Mouse (Mus musculus) thymus, postnatal 4 days (tissue): ENCODE results near the gene 1700129C05Rik.

Source experiments
- DNase-seq: peaks from one replicate; pipeline ENCODE4 v3.0.0; 2021

The 1700129C05Rik gene

DNA sequence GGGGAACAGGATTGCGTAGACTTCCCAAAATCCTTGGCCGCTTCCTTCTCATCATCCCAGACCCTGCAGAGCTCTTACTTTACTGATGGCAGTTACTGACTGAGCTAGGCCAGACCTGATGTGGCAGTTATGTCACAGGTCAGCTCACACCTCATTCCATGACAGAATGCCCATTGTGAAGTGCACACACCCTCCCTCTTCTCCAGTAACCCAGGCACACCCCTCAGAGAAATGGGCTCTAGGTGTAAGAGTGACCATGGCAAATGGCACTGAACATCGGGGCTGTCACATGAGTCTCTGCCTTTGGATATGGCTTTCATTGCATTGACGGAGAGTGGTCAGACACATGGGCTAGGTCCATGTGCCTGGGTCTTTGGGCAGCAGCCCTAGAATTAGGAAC is at the start of gene 1700129C05Rik:
TSS of gene 1700129C05Rik (minus strand) at position 101 of the 400 bp plus-strand sequence.
- DNase-seq: no peak

DNA sequence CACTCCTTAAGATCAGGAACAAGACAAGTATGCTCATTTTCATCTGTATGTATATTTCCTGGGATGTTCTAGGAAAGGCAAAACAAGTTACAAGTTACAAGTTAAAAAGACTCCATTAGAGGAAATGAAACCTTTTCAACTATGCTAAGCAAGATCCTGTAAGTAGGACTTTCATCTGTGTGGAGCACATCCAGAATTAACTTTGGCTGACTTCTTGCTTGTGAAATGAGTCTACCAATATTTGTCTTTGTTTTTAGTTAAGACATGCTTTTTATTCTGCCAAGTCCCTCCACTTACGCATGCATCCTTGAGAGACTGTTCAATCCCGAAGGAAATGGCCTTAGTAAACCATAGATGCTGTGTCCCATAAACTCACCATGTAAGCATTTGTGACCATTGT is 43.4 kb upstream of the 1700129C05Rik start:
- DNase-seq: no peak

GRCm38 (mm10) chr14:59185514-59185913 is 42.8 kb upstream of the 1700129C05Rik start:
- DNase-seq: no peak

DNA sequence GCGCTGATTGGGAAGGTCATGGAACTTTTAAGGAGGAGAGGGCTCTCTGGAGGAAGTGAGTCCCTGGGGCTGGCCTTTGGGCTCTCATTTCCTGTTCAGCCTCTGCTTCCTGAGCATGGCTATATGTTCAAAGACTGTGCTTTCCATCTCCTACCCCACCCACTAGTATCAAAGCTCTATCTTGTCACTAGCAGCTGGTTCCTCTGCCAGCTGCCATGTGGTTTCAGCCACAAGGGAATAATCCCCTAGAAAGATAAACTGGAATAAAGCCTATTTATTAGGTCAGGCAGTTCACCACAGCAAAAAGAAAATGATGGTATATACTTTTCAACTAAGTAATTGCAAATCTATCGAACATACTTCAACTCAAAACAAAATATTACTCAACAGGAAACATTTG is 40.0 kb upstream of the 1700129C05Rik start:
- DNase-seq: no peak

- DNase-seq: no peak
Observed at GRCm38 (mm10) chr14:59178649-59179048, 36.0 kb upstream of the 1700129C05Rik start, which contains the start of gene Gm5142. TSS of gene Gm5142 (minus strand) at chr14:59178749.

GRCm38 (mm10) chr14:59157016-59157698 is 14.5 kb upstream of the 1700129C05Rik start:
- DNase-seq: no peak

DNA sequence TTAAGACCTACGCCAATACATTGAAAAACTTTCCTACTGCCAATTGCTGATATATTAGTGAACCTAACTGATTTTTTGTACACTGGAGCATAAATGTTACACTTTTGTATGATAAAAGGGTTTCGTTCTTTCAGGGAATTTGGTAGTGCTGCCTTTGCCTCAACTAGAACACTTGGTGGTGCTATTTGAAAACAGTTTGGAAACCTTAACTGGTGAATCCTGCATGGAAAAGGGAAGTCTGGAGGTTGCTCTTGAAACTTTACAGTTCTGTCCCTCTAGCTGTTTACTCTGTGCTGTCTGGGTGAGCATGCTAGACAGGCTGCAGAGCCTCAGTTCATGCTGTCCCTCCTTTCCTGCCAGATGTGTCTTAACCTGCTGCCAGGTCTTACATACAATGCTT is 12.9 kb upstream of the 1700129C05Rik start:
- DNase-seq: no peak

- no peak for DNase-seq
Observed at GRCm38 (mm10) chr14:59114281-59114680, 28.4 kb downstream of the 1700129C05Rik start.

DNA sequence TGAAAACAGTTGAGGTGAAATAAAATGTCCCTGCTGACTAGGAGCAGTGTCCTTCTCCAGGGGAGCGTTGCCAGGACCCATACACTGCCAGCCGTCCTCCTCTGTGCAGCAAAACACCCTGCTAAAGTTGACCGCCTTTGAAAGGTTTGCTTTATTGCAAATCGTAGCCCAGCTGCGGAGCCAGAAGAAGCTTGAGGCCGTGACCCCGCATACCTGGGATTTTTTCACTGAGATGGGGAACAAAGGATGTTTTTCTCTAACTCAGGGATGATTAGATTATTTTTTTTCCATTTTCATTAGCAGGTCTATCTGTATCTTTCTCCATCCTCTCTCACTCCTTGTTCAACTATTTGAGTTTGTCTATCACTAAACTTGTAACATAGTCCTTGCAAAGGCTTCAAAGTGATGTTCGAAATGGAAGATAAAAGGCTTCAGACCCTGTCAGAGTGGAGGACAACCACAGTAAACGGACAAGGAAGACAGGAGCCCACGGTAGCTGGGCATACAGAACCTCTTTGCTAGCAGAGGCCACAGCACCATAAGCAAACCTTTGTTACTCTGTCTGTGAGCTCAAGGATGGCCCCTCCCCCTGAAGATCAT is 38.6 kb downstream of the 1700129C05Rik start:
- no peak for DNase-seq

GRCm38 (mm10) chr14:59093601-59094000 is 49.1 kb downstream of the 1700129C05Rik start:
- no peak for DNase-seq

DNA sequence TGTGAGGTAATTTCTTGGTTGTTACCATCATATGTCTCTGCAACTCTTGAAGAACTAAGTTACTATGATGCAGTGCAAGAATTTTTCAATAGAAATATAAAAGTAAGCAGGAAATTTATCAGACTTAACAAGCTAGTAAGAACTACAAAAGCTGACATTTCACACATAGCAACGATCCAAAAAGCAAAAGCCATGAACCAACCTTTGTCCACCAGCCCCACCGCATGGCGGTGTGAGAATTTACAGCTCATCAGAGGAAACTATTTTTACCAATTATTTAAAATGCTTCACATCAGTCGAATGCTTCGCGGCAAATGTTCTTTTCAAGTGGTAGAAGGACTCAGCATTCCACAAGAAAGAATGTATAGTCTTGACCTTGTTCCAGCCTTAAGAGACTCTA is 58.3 kb downstream of the 1700129C05Rik start:
- peak; percentile 24 for DNase-seq
